Mouse (Mus musculus) heart, adult 2 months (tissue): ENCODE measurements around the gene Gnl3.

Source experiments
- CTCF ChIP-seq: fragments of 200-600 bp; IDR thresholded peaks from 2 replicates; pipeline ENCODE4 v1.8.1; 2022; ENCODE audit warnings: antibody characterized with exemption, mild to moderate bottlenecking, moderate library complexity
- POLR2A ChIP-seq: fragments of 200-500 bp; IDR thresholded peaks from 2 replicates; pipeline ENCODE4 v1.6.1; 2011; ENCODE audit warnings: mild to moderate bottlenecking, low read depth, low read length, control low read depth; ENCODE audit not compliant: insufficient read depth

- no peak for TF ChIP-seq POLR2A
- TF ChIP-seq CTCF: no peak
Measured at GRCm38 (mm10) chr14:31011588-31011987, 7.4 kb downstream of the Gnl3 start.
